Mouse (Mus musculus): ENCODE results near the gene Zdhhc19. TPM values are rescaled to one million over a fixed set of nuclear protein-coding genes. Genes with fewer than 3 reads are reported as not detected.

The Zdhhc19 gene
- total RNA-seq (2015) (not detected in 2 replicates), total RNA-seq (2017) (not detected in 2 replicates)

- ATAC-seq (replicated peaks; ENCODE audit: poor library complexity), result no peak
Observed at GRCm38 (mm10) chr16:32495965-32496364, at the start of gene Zdhhc19. Gene Zdhhc19 (plus strand): TSS chr16:32496265.

- no peak for ATAC-seq (replicated peaks; ENCODE audit: poor library complexity)
Observed at GRCm38 (mm10) chr16:32446563-32447138, 49.4 kb upstream of the Zdhhc19 start.

GRCm38 (mm10) chr16:32449665-32450064 is 46.4 kb upstream of the Zdhhc19 start:
- ATAC-seq (replicated peaks; ENCODE audit: poor library complexity), result peak; percentile 93

GRCm38 (mm10) chr16:32450133-32450532 is 45.9 kb upstream of the Zdhhc19 start:
- ATAC-seq (replicated peaks; ENCODE audit: poor library complexity), result no peak

- no peak for ATAC-seq (replicated peaks; ENCODE audit: poor library complexity)
Observed at GRCm38 (mm10) chr16:32453102-32453501, 43.0 kb upstream of the Zdhhc19 start.

- no peak for ATAC-seq (replicated peaks; ENCODE audit: poor library complexity)
Observed at GRCm38 (mm10) chr16:32454646-32455045, 41.4 kb upstream of the Zdhhc19 start.

- ATAC-seq (replicated peaks; ENCODE audit: poor library complexity), result no peak
Observed at GRCm38 (mm10) chr16:32456086-32456485, 40.0 kb upstream of the Zdhhc19 start.

- ATAC-seq (replicated peaks; ENCODE audit: poor library complexity), result no peak
Observed at GRCm38 (mm10) chr16:32456761-32457160, 39.3 kb upstream of the Zdhhc19 start.

GRCm38 (mm10) chr16:32457589-32458386 is 38.3 kb upstream of the Zdhhc19 start:
- ATAC-seq (replicated peaks; ENCODE audit: poor library complexity), result peak; percentile 95

GRCm38 (mm10) chr16:32460518-32460917 is 35.5 kb upstream of the Zdhhc19 start:
- ATAC-seq (replicated peaks; ENCODE audit: poor library complexity), result no peak

- no peak for ATAC-seq (replicated peaks; ENCODE audit: poor library complexity)
Observed at GRCm38 (mm10) chr16:32461713-32462112, 34.4 kb upstream of the Zdhhc19 start.

GRCm38 (mm10) chr16:32462950-32463349 is 33.1 kb upstream of the Zdhhc19 start:
- ATAC-seq (replicated peaks; ENCODE audit: poor library complexity), result no peak

- ATAC-seq (replicated peaks; ENCODE audit: poor library complexity), result peak; percentile 86
Observed at GRCm38 (mm10) chr16:32463426-32463825, 32.6 kb upstream of the Zdhhc19 start.

- no peak for ATAC-seq (replicated peaks; ENCODE audit: poor library complexity)
Observed at GRCm38 (mm10) chr16:32464908-32465307, 31.2 kb upstream of the Zdhhc19 start.

- peak; percentile 72 for ATAC-seq (replicated peaks; ENCODE audit: poor library complexity)
Observed at GRCm38 (mm10) chr16:32468488-32468887, 27.6 kb upstream of the Zdhhc19 start.

GRCm38 (mm10) chr16:32469404-32470105 is 26.5 kb upstream of the Zdhhc19 start:
- peak; percentile 41; the same call in 1 of the 2 replicates for ATAC-seq (replicated peaks; ENCODE audit: poor library complexity)

GRCm38 (mm10) chr16:32472276-32473015 is 23.6 kb upstream of the Zdhhc19 start:
- ATAC-seq (replicated peaks; ENCODE audit: poor library complexity), result no peak

GRCm38 (mm10) chr16:32477315-32477714 is 18.8 kb upstream of the Zdhhc19 start:
- ATAC-seq (replicated peaks; ENCODE audit: poor library complexity), result no peak

- ATAC-seq (replicated peaks; ENCODE audit: poor library complexity), result no peak
Observed at GRCm38 (mm10) chr16:32479415-32479814, 16.6 kb upstream of the Zdhhc19 start.

- no peak for ATAC-seq (replicated peaks; ENCODE audit: poor library complexity)
Observed at GRCm38 (mm10) chr16:32484431-32484871, 11.6 kb upstream of the Zdhhc19 start.

GRCm38 (mm10) chr16:32485209-32485608 is 10.9 kb upstream of the Zdhhc19 start:
- 0 out of 2 replicates have a peak, but pooled peaks have one; percentile 15 for ATAC-seq (replicated peaks; ENCODE audit: poor library complexity)

Measured in megakaryocyte progenitor cell, adult 5-6 weeks (primary cell).